Mouse (Mus musculus) liver, embryonic 11.5 days (tissue): ENCODE results near the gene Prph2. TPM values are rescaled to one million over a fixed set of nuclear protein-coding genes. Genes with fewer than 3 reads are reported as not detected.

ENCODE experiments used
- ATAC-seq: fragments of 200-750 bp; cut with Nextera tagmentation; replicated peaks from 2 replicates; pipeline ENCODE4 v1.8.0; 2017; ENCODE audit warnings: moderate number of reproducible peaks, mild to moderate bottlenecking, moderate TSS enrichment, moderate library complexity; ENCODE audit not compliant: low FRiP score
- DNase-seq: peaks from one replicate; pipeline ENCODE4 v3.0.0-alpha.2; 2017; ENCODE audit warnings: low spot score
- H3K27ac ChIP-seq: fragments of 300-500 bp; sonication (generic); 2 replicates; pipeline ENCODE4 v1.5.1; 2014; ENCODE audit warnings: mild to moderate bottlenecking, low read depth, low read length, control low read depth
- H3K27me3 ChIP-seq: fragments of 300-500 bp; sonication (generic); replicated peaks from 2 replicates; pipeline ENCODE4 v1.6.1; 2014; ENCODE audit warnings: low read length, mixed read lengths; ENCODE audit not compliant: control insufficient read depth, insufficient read depth
- H3K36me3 ChIP-seq: fragments of 300-500 bp; sonication (generic); 2 replicates; pipeline ENCODE4 v1.6.1; 2014; ENCODE audit warnings: mild to moderate bottlenecking, low read length, moderate library complexity, mixed read lengths; ENCODE audit not compliant: control insufficient read depth, insufficient read depth
- H3K4me1 ChIP-seq: fragments of 300-500 bp; sonication (generic); replicated peaks from 2 replicates; pipeline ENCODE4 v1.6.1; 2014; ENCODE audit warnings: low read length, mixed read lengths; ENCODE audit not compliant: control insufficient read depth, insufficient read depth
- H3K4me2 ChIP-seq: fragments of 300-500 bp; sonication (generic); 2 replicates; pipeline ENCODE4 v1.6.1; 2014; ENCODE audit warnings: mild to moderate bottlenecking, control low read depth, moderate library complexity
- H3K4me3 ChIP-seq: fragments of 300-500 bp; sonication (generic); 2 replicates; pipeline ENCODE4 v1.5.1; 2014; ENCODE audit warnings: low read depth, low read length, control low read depth
- H3K9ac ChIP-seq: fragments of 300-500 bp; sonication (generic); 2 replicates; pipeline ENCODE4 v1.6.1; 2014; ENCODE audit warnings: low read depth, low read length, control low read depth
- H3K9me3 ChIP-seq: fragments of 300-500 bp; sonication (generic); 2 replicates; pipeline ENCODE4 v1.6.1; 2016; ENCODE audit warnings: low read length, inconsistent platforms, mixed read lengths; ENCODE audit not compliant: control insufficient read depth
- WGBS: fragments of 180-500 bp; shearing (Covaris S2); extraction: QIAGEN DNeasy Blood & Tissue Kit; methylation state at CpG from one replicate; pipeline ENCODE4 v1.1.7; 2014; 5-methylcytosine and 5-hydroxymethylcytosine counted together
- polyA plus RNA-seq: library from polyadenylated mRNA; unstranded; fragments of >200 nt; fragmentation: Nextera tagmentation; extraction: Ambion mirVana; gene quantifications from 2 replicates; pipeline ENCODE4 v1.2.1, GENCODE M21; 2014

Gene Prph2
- polyA plus RNA-seq, 1 experiment from 2014 or later, result not detected

GRCm38 (mm10) chr17:46900941-46901340, 9.3 kb upstream of the Prph2 start:
- no peaks in the 10 kb centered on the region for H3K4me1 ChIP-seq
- H3K27me3 ChIP-seq, result no peaks in the 10 kb centered on the region
- H3K4me3 ChIP-seq, result no peak overlapping the region
- no peak for DNase-seq
- no peak overlapping the region for H3K9ac ChIP-seq
- no peak overlapping the region for H3K4me2 ChIP-seq
- H3K27ac ChIP-seq, result no peak overlapping the region
- 51% methylated on average over 2 of the region's 2 CpGs for WGBS
- ATAC-seq, result no peak
- no peaks in the 10 kb centered on the region for H3K36me3 ChIP-seq
- no peaks in the 10 kb centered on the region for H3K9me3 ChIP-seq

GRCm38 (mm10) chr17:46903876-46904490, 6.3 kb upstream of the Prph2 start:
- Histone ChIP-seq H3K4me3 (no peak overlapping the region), H3K36me3 (no peaks in the 10 kb centered on the region), H3K9me3 (no peaks in the 10 kb centered on the region), H3K9ac (no peak overlapping the region), H3K4me2 (no peak overlapping the region), H3K27ac (no peak overlapping the region), H3K4me1 (no peaks in the 10 kb centered on the region), H3K27me3 (no peaks in the 10 kb centered on the region)
- 19% methylated on average over 19 of the region's 19 CpGs for WGBS
- ATAC-seq (peak; percentile 64), DNase-seq (peak; percentile 66)

- no peak for DNase-seq
- 25% methylated on average over 6 of the region's 6 CpGs for WGBS
These were observed 2.1 kb downstream of the Prph2 start for GRCm38 (mm10) chr17:46912331-46912730.

GRCm38 (mm10) chr17:46915129-46915528, 4.9 kb downstream of the Prph2 start:
- no peaks in the 10 kb centered on the region for H3K36me3 ChIP-seq
- no peaks in the 10 kb centered on the region; the same call in 1 of the 2 replicates for H3K4me1 ChIP-seq
- H3K9me3 ChIP-seq, result no peaks in the 10 kb centered on the region
- no peak overlapping the region for H3K4me2 ChIP-seq
- DNase-seq (no peak), ATAC-seq (no peak)
- no peak overlapping the region for H3K27ac ChIP-seq
- no peaks in the 10 kb centered on the region; the same call in 1 of the 2 replicates for H3K27me3 ChIP-seq
- H3K4me3 ChIP-seq, result no peak overlapping the region
- H3K9ac ChIP-seq, result no peak overlapping the region
- 57% methylated on average over 3 of the region's 3 CpGs for WGBS

More at GRCm38 (mm10) chr17:46912331-46912730, 2.1 kb downstream of the Prph2 start:
- ATAC-seq, result no peak
- Histone ChIP-seq H3K4me2 (no peak overlapping the region), H3K9me3 (no peaks in the 10 kb centered on the region), H3K27me3 (no peaks in the 10 kb centered on the region; the same call in 1 of the 2 replicates), H3K27ac (no peak overlapping the region), H3K9ac (no peak overlapping the region), H3K36me3 (no peaks in the 10 kb centered on the region), H3K4me1 (no peaks in the 10 kb centered on the region; the same call in 1 of the 2 replicates), H3K4me3 (no peak overlapping the region)

GRCm38 (mm10) chr17:46918951-46919350, 8.7 kb downstream of the Prph2 start:
- whole genome bisulfite sequencing, result 48% methylated on average over 4 of the region's 4 CpGs
- Histone ChIP-seq H3K27ac (no peak overlapping the region), H3K4me2 (no peak overlapping the region), H3K9ac (no peak overlapping the region), H3K4me1 (no peaks in the 10 kb centered on the region), H3K27me3 (no peaks in the 10 kb centered on the region), H3K9me3 (no peaks in the 10 kb centered on the region), H3K36me3 (no peaks in the 10 kb centered on the region), H3K4me3 (no peak overlapping the region)
- ATAC-seq (no peak), DNase-seq (no peak)

- Histone ChIP-seq H3K27ac (no peak overlapping the region), H3K9me3 (no peaks in the 10 kb centered on the region), H3K4me3 (no peak overlapping the region), H3K4me1 (no peaks in the 10 kb centered on the region), H3K27me3 (no peaks in the 10 kb centered on the region), H3K4me2 (no peak overlapping the region), H3K9ac (no peak overlapping the region), H3K36me3 (no peaks in the 10 kb centered on the region)
- no peak for ATAC-seq
- no peak for DNase-seq
- 66% methylated on average over 6 of the region's 6 CpGs for WGBS
These were observed 10.6 kb downstream of the Prph2 start for GRCm38 (mm10) chr17:46920855-46921254.

- WGBS, result 50% methylated on average over 6 of the region's 6 CpGs
- H3K9ac ChIP-seq, result no peak overlapping the region
- no peak for ATAC-seq
These were observed 15.9 kb downstream of the Prph2 start for GRCm38 (mm10) chr17:46926192-46926591.

GRCm38 (mm10) chr17:46926941-46927340, 16.7 kb downstream of the Prph2 start:
- H3K4me1 ChIP-seq, result no peaks in the 10 kb centered on the region
- peaks cover 20% of the 10 kb centered on the region for H3K36me3 ChIP-seq
- H3K9me3 ChIP-seq, result no peaks in the 10 kb centered on the region
- no peak for DNase-seq
- H3K4me2 ChIP-seq, result no peak overlapping the region
- 63% methylated on average over 3 of the region's 3 CpGs for WGBS
- H3K4me3 ChIP-seq, result no peak overlapping the region
- no peak overlapping the region for H3K27ac ChIP-seq
- ATAC-seq, result no peak
- H3K27me3 ChIP-seq, result no peaks in the 10 kb centered on the region
- no peak overlapping the region for H3K9ac ChIP-seq

More at GRCm38 (mm10) chr17:46926192-46926591, 15.9 kb downstream of the Prph2 start:
- Histone ChIP-seq H3K4me3 (no peak overlapping the region), H3K4me2 (no peak overlapping the region), H3K36me3 (peaks cover 13% of the 10 kb centered on the region), H3K27me3 (no peaks in the 10 kb centered on the region), H3K9me3 (no peaks in the 10 kb centered on the region), H3K27ac (no peak overlapping the region), H3K4me1 (no peaks in the 10 kb centered on the region)
- no peak for DNase-seq

- peaks cover 27% of the 10 kb centered on the region for H3K36me3 ChIP-seq
- H3K9ac ChIP-seq, result no peak overlapping the region
These were observed 17.5 kb downstream of the Prph2 start for GRCm38 (mm10) chr17:46927781-46928180.

More at GRCm38 (mm10) chr17:46927781-46928180, 17.5 kb downstream of the Prph2 start:
- no peak overlapping the region for H3K4me2 ChIP-seq
- H3K4me1 ChIP-seq, result no peaks in the 10 kb centered on the region
- ATAC-seq (no peak), DNase-seq (no peak)
- H3K4me3 ChIP-seq, result no peak overlapping the region
- no peaks in the 10 kb centered on the region for H3K9me3 ChIP-seq
- H3K27ac ChIP-seq, result no peak overlapping the region
- no peaks in the 10 kb centered on the region for H3K27me3 ChIP-seq
- 94% methylated on average over 5 of the region's 5 CpGs for WGBS
